Mouse (Mus musculus): ENCODE results near the gene Zcchc14.

Gene Zcchc14

DNA sequence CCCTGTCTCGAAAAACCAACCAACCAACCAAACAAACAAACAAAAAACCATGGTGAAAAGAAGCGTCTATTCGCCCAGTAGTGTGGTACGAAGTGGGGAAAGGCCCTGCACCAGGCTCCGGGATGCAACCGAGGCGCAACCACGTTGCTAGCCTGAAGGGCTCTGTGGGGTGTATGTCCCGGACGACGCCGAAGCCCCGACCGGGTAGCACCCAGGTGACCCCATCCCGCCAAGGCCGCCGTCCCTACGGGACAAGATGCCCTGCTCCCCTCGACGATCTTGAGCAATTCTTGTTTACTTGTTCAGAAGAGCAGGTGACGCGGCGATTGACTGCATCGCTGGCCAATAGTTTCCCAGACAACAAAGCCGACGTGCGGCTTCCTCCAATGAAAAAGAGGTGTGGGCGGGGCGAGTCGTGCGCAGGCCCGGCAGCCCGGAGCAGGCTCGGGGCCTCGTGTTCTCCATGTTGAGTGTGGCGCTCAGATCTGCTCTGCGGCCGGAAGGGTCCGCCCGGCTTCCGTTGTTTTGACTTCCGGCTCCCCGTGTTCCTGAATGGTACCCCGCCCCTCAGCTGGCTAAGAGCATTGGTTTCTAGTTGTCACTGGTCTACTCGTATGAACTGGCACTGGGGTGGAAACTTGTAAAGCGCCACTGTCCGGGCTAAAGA, 67.4 kb downstream of the Zcchc14 start:
- DNase-seq (ENCODE audit: low read depth): peak; percentile 97

DNA sequence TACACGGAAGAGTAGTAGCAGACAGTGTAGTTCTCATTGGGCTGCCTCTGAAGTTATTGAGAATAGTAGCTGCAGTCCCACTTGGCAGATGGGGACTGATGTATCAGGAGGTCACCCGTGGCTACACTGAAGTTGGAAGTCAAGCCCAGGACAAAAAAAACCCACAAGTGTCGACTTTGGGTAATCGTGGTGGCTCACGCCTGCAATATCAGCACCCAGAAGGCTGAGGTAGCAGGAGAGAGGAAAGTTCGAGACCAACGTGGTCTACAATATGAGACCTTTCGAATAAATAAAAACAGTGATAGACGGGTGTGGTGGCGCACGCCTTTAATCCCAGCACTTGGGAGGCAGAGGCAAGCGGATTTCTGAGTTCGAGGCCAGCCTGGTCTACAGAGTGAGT, 68.0 kb downstream of the Zcchc14 start:
- DNase-seq (ENCODE audit: low read depth): no peak

DNA sequence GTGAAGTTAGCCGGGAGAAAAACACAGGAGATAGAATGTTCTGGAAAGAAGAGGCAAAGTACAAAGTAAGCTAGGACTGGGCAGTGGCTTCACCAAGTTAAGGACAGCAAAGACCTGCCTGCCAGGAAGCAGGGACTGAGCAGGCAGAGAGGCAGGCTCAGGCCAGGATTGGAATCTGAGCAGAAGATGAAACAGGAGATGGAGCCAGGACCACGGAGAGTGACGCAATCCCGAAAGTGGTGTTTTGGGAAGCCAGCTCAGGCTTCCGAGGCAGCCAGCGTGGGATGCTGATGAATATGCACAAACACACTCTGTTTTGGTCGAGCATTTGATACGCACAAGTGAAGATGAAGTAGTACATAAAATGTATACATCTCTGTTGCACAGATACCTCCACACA, 69.0 kb downstream of the Zcchc14 start:
- no peak for DNase-seq (ENCODE audit: low read depth)

DNA sequence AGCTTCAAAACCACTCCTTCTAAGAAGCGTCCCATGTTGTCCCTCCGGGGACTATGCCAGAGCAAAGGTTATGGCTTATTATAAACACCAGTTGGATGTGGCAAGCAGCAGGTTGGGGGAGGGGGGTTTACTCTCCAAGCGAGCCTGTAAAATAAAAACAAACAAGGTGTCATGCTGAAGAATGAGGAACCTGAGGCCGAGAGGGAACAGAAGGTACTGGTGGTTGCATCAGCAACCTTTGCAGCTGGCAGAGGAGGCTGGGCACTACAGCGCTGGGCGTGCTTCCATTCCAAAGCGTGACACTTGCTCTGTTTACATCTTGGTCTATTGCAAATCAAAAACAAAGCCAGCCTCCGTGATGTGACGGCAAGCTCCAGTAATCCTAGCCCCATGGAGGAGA, 72.2 kb downstream of the Zcchc14 start:
- DNase-seq (ENCODE audit: low read depth): no peak

DNA sequence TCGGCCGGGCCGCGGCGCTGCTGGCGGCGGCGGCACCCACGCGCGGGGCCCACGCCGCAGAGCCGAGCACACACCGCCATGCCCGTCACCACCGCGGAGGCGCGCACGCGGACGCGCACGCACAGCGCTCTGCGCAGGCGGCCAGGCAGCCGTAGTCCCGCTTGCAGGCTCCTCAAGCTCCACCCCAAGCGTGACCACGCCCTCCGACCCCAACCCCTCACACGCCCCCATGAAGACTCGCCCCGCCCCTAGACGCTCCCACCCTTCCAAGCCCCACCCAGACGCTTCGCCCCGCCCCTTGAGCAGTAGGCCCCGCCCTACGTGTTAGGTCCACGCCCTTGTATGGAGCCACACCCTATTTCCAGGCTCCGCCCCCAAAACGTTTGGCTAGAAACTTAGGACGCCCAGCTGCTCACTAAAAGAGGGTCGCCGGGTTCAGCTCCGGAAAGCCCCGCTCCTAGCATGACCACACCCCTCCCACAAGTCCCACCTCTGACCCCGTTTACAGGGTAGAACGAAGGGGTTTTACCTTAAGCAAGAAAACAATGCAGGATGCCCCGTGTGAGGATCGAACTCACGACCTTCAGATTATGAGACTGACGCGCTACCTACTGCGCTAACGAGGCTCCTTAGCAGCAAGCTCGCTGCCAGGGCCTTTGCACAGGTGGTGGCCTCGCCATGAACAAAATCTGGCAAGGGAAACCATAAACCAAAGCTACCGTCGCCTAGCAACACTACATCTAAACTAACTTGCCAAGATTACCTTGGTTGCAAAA, 73.8 kb downstream of the Zcchc14 start, which contains the start of gene Fbxo31:
Gene Fbxo31 (minus strand): TSS at position 131 of the 776 bp plus-strand sequence.
- peak; percentile 87 for DNase-seq (ENCODE audit: low read depth)

DNA sequence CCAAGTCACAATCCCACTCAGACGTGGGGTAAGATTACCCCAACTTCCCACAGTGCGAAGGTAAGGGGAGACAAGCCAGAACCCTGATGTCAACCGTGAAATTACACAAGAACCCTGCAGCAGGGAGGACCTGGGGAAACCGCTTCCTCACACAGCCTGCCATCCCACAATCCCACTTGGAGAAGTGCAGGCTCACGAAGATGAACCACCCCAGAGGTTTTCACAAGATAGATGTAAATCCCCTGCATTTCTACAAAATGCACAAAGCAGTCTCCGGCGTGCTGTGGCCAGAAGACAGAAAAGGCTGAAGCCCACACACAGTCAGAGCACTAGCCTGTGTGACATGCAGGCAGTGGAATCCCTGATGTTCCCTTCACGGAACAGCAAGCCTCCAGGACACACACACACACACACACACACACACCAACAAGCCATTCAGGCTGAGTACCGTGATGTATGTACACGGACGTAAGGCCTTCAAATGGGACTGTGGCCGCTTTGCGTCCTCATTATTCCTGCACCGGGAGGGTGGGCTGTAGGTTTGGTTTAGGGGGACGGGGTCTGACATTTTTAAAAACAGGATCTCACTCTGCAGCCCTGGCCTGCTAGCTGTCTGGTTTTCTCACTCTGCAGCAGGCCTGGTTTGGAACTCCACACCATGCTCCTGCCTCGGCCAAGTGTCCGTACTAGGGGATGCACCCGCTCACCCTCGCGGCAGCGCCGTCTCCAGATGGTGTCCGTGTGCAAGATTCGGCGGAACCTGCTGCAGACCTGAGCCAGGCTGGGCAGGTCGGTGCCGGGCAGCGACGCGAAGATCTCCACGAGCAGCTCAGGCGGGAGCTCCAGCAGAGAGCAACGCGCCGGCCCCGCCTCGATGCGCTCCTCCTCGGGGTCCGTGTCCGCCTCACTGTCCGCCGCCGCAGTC, 74.7 kb downstream of the Zcchc14 start:
- DNase-seq (ENCODE audit: low read depth): no peak

DNA sequence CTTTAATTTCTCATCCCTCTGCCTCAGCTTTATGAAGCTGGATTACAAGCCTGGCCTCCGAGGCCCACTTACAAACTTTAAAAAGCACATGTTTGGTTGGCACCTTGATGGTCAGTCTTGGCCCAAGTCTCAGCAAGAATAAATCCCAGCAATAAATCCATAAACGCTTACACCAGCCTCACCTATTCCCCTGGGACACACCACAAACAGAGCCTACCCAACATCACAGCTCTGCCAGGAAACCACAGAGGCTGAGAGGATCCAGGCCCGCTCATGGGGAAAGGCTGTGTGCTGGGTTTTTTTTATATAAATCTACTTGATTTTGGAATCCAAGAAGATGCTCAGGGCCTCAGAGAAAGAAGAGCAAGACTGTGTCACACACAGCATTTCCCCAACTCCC, 77.0 kb downstream of the Zcchc14 start:
- no peak for DNase-seq (ENCODE audit: low read depth)

DNA sequence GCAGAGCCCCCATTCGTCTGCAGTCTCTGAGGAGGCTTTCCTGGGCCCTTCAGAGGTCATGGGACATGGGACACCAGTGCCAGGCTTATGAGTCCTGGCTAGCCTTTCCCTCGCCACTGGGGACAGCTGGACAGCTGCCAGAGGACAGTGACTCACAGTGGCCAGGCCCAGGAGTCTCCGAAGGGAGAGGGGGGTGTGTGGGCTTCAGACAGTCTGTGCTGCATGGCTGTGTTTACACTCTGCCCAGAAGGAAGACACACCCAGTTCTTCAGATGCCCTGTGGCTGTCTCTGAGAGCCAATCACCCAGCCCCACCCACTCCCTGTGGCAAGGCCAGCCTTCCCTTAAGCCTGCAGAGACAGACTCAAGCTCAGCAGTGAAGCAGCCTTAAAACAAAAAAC, 79.4 kb downstream of the Zcchc14 start:
- no peak for DNase-seq (ENCODE audit: low read depth)

DNA sequence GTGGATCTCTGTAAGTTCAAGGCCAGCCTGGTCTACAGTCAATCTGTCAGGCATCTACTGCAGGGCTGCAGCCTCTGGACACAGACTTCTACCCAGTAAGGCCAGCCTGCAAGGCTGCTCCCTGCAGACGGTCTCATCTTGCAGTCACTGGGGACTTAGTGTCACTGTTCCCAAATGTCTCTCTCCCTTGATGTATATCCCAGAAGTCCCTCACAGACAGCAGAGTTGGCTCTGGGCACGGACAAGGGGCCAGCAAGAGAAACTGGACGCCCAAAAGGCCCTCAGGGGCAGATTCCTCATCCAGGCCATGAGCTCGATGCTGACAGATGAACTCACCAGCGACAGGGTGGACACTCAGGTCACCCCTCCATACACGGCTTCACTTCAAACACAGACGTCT, 80.6 kb downstream of the Zcchc14 start:
- no peak for DNase-seq (ENCODE audit: low read depth)

DNA sequence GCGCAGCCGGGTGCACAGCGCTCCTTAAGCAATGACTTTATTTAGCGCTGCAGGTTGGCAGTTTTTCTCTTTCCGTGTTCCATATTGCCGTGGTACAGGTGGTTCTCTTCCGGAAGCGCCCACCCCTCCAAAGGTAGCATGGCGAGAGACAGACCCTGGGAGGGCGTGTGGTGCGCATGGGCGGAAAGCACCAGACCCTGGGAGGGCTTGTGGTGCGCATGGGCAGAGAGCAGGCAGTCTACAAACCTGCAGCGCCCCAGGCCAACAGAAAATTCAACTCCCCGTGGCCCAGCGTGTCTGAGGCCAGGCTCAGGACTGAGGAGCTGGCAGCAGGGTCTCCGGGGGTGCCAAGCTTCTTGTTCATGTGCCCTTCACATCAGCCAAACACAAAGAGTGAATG, 81.9 kb downstream of the Zcchc14 start:
- DNase-seq (ENCODE audit: low read depth): no peak

DNA sequence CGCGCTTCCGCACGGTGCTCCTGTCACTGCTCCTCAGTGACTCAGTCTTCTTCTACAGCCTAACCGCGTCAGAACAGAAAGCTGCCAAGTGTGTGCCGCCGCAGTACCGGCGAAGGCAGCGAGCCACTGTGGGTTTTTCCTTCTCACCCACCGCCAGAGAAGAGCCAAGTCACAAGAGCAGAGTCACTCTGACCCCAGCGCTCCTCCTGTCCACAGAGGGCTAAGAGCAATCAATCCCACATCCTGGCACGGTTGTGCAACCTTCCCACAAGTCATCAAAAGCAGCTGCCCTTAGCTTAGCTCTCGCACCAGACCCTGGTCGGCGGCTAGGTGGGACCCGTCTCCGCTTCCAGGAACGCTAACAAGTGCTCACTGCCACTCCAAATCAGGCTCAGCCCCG, 82.4 kb downstream of the Zcchc14 start:
- DNase-seq (ENCODE audit: low read depth): no peak

DNA sequence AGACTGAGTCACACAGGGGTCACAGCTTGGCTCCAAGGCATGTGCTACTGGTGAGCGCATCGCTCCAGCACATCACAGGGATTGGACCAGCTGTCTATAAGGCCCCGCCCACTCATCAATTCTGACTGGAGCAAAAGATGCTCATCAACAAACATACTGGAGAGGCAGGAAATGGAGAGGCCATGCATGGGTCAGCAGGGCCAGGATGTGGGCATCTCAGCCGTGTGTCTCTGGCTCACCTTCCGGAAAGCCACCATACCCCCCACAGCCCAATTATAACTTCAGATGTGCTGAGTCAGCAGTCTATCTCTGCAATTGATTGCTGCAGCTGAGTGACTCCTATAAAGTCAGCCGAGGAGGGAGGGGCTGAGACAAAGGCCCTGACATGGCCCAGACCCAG, 84.4 kb downstream of the Zcchc14 start:
- no peak for DNase-seq (ENCODE audit: low read depth)

DNA sequence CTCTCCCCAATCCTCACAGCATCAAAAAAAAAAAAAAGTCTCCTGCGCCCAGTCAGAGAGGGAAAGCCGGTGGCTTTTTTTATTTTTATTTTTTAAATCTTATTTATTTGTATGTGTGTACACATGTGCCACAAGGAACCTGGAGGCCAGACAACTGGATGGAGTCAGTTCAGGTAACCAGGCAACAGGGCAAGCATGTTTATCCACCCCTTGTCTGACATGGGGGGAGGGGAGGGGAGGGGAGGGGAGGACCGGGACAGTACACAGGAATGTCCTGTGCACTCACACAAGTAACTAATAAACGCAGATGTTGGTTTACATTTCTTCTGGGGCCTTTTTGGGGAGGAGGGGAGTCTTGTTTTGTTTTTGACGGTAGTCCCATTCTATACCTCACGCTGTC, 89.0 kb downstream of the Zcchc14 start:
- DNase-seq (ENCODE audit: low read depth): no peak

DNA sequence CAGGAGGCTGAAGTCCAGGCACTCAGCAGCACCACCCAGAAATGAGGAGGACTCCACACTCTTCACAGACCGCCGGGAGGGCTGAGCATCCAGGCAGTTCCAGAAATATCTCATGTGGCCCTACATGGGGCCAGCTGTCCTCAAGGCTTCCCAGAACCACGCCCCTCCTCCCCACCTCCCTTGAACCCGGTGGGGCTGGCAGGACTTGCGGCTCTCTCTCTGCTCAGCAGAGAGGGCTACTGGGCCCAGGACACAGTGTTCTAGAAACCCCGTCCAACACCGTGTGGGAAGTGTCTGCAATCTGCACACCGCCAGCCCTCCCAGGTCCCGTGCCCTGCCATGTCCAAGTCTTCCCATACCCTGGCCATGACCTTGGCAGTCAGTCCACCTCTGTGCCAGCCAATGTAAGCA, 89.8 kb downstream of the Zcchc14 start:
- no peak for DNase-seq (ENCODE audit: low read depth)

DNA sequence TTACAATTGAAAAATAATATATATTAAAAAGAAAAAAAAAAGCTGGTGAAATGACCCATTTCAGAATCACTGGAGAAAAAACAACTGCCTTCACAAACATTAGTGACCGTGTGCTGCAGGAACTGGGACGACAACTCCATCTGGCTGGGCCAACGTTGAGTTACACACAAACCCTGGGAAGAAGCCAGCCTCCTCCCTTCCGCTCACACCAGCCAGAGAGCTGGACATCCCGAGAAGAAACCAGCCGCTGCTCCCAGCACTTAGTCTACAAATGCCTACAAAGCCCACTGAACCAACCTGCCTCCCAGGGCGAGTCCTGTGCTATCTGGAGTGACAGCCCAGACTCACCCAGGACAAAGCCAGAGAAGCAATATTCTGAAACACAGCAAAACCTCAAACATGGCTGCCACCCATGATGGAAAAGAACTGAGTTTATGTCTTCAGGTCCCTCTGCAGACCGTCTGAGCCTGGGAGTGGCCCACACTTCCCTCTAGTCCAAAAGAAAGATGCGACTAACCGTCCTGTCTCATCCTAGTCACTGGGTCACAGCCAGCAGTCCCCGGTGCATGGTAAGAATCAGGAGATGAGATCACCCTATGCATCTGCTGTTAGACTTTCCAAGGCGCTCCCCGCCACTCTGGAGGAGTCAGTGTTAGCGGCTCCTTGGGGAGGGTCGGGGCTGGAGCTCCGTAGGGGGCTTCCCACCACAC, 90.9 kb downstream of the Zcchc14 start:
- no peak for DNase-seq (ENCODE audit: low read depth)

DNA sequence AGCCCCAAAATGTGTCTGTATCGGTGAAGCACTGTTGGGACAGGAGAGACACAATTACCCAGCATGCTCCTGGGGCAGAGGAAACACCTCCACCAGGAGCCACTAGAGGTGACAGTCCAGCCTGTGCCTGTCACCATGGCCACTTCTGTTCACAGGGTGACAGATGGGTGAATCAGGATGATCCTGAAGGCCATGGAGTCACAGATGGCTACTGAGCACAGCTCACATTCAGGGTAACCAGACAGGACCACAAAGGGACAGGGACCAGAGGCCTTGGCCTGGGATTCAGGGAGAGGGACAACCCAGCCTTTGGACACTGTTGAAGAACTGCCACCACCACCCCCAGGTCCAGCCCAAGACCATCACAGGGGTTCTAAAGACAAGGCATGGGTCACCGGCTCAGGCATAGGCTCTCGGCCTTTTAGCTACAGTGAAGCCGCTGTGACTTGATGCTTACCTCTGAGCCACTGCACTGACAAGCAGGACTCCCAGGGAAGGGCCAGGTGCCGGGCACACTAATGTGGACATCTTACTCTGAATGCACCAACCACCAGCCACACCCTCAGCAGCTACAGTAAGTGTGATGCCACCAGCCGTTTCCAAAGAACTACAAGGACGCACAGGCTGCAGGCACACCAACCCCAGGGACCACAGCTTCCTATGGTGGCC, 92.1 kb downstream of the Zcchc14 start:
- DNase-seq (ENCODE audit: low read depth): no peak

DNA sequence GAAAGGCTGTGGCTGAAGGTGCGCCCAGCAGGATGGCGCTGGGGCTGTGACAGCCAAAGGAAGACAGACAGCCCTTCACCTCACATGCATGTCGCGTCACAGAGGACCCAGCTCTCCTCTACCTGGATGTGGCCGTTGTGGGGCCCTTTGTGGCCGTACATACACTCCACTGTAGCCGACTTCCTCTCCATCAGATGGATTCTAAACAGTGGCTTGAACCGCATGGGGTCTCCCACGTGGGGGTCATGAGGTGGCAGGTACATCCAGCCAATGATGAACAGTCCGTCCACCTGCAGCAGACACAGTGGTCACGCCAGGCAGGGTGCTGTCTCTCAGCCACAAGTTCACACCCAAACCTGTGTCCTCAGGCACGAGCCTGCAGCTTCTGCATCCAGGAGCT, 92.9 kb downstream of the Zcchc14 start:
- DNase-seq (ENCODE audit: low read depth): no peak

DNA sequence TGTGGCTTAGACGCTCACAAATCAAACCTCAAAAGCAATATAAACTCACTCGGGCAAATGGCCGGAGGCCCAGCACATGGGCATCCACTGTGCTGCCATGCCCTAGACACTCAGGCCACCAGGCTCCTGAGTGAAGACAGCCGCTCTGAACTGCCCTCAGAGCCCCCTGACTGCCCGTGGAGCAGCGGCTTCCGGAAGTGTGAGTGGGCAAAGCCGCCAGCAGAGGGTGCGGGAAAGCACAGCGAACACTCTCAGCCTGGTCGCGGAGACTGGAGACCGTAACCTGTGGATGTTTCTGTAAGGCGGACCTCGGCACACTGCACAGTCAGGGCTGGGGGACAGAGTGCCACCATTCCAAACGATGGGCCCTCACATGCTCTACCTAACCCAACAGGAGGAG, 94.2 kb downstream of the Zcchc14 start:
- DNase-seq (ENCODE audit: low read depth): no peak

DNA sequence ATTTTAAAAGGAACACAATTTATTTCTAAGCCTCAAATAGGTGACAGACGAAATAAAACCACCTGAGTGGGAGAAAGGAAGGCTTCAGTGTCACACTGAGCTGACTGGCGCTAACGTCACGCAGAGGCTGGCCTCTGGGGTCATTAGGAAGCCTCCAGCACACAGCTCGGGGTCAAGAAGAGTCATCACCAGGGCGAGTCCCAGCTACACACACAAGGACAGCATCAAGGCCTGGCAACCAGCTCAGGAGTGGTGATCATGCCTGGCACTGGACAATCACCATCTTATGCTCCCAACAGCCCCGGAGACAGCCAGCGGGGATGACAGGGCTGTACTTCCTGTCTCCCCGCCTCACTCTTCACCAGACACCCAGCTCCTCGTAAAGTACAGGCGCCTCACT, 95.0 kb downstream of the Zcchc14 start:
- no peak for DNase-seq (ENCODE audit: low read depth)

DNA sequence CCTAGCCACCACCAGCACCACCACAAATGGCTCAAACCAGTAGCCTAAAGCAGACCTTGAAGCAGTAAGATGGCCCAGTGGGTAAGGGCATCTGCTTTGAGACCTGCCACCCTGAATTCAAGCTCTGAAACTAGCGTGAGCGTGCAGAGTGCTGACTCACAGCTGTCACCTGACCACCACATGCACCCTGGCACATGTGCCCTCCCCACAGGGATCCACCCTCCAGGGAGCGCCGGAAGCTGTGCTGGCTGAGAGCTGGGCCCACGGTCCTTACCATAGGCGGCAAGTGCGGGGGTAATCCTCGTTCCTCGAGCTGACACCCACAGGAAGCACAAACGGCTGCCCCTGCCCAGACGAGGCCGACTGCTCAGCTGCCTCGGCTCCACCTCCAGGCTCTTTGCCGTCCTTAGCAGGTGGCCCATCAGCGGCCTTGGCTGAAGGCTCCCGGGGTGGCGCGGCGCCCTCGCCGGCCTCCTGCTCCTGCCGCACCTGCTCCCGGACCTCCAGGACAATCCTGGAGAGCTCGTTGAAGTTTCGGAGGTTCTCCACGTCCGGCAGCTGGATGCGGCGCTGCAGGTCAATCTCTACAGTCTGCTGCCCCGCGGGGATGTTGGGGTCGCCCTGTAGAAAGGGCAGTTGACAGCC, 98.7 kb downstream of the Zcchc14 start:
- no peak for DNase-seq (ENCODE audit: low read depth)

DNA sequence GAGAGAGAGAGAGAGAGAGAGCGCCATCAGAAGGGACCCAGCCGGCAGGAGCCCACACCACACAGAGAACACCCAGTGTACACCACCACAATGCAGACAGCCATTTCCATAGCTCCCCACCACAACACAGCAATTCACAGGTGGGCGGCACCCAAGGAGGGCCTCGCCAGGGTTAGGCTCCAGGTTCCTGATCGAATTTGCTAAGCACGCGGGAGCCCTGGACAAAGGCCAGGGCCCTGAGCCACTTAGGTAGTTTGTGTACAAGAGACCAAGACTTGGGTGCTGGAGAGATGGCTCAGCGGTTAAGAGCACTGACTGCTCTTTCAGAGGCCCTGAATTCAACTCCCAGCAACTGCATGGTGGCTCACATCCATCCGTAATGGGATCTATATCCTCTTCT, 100.2 kb downstream of the Zcchc14 start:
- DNase-seq (ENCODE audit: low read depth): no peak

Measured in c-Kit-positive CD71-positive TER-119-negative erythroid progenitor cells, embryonic 14.5 days (primary cell).